Mouse (Mus musculus) intestine, postnatal 0 days (tissue): ENCODE data around the gene Rasal2. TPM values are rescaled to one million over a fixed set of nuclear protein-coding genes. Genes with fewer than 3 reads are reported as not detected.
"Not testable (repeated sequence)": the region's sequence is repeated elsewhere in the genome, so short reads cannot be mapped to it uniquely, and the experiment has no call there.

ENCODE experiments used
- ATAC-seq: fragments of 200-750 bp; cut with Nextera tagmentation; 2 replicates; pipeline ENCODE4 v1.8.0; 2017; ENCODE audit warnings: mild to moderate bottlenecking, moderate TSS enrichment, moderate library complexity
- H3K27ac ChIP-seq: fragments of 300-500 bp; sonication (generic); 2 replicates; pipeline ENCODE4 v1.5.1; 2014; ENCODE audit warnings: mild to moderate bottlenecking, low read depth, low read length, moderate library complexity
- H3K27me3 ChIP-seq: fragments of 300-500 bp; sonication (generic); replicated peaks from 2 replicates; pipeline ENCODE4 v1.6.1; 2014; ENCODE audit warnings: low read length, mixed read lengths; ENCODE audit not compliant: control insufficient read depth, insufficient read depth
- H3K36me3 ChIP-seq: fragments of 300-500 bp; sonication (generic); 2 replicates; pipeline ENCODE4 v1.6.1; 2014; ENCODE audit warnings: mild to moderate bottlenecking, moderate library complexity; ENCODE audit not compliant: control insufficient read depth, insufficient read depth
- H3K4me1 ChIP-seq: fragments of 300-500 bp; sonication (generic); replicated peaks from 2 replicates; pipeline ENCODE4 v1.6.1; 2014; ENCODE audit warnings: antibody characterized with exemption, low read length, mixed read lengths; ENCODE audit not compliant: control insufficient read depth, insufficient read depth
- H3K4me2 ChIP-seq: fragments of 300-500 bp; sonication (generic); replicated peaks from 2 replicates; pipeline ENCODE4 v1.6.1; 2014; ENCODE audit warnings: low read depth, mild to moderate bottlenecking, moderate library complexity
- H3K4me3 ChIP-seq: fragments of 300-500 bp; sonication (generic); 2 replicates; pipeline ENCODE4 v1.5.1; 2014; ENCODE audit warnings: low read depth, low read length
- H3K9ac ChIP-seq: fragments of 300-500 bp; sonication (generic); 2 replicates; pipeline ENCODE4 v1.6.1; 2014; ENCODE audit warnings: mild to moderate bottlenecking, low read depth, low read length
- H3K9me3 ChIP-seq: fragments of 300-500 bp; sonication (generic); 2 replicates; pipeline ENCODE4 v1.6.1; 2016; ENCODE audit warnings: mixed run types; ENCODE audit not compliant: control insufficient read depth
- CTCF ChIP-seq: sonication (generic); IDR thresholded peaks from 2 replicates; pipeline ENCODE4 v1.5.1; 2016; ENCODE audit warnings: low read depth, mild to moderate bottlenecking, control low read depth, antibody characterized with exemption, moderate library complexity
- WGBS: fragments of 180-500 bp; shearing (Covaris S2); extraction: QIAGEN DNeasy Blood & Tissue Kit; methylation state at CpG from one replicate; pipeline ENCODE4 v1.1.7; 2014; 5-methylcytosine and 5-hydroxymethylcytosine counted together
- polyA plus RNA-seq: library from polyadenylated mRNA; unstranded; fragments of >200 nt; fragmentation: Nextera tagmentation; extraction: Ambion mirVana; gene quantifications from 2 replicates; pipeline ENCODE4 v1.2.1, GENCODE M21; 2015

The Rasal2 gene
- polyA plus RNA-seq, 1 experiment from 2014 or later, result 5.3 TPM

GRCm38 (mm10) chr1:157246779-157247178, 165.6 kb downstream of the Rasal2 start:
- no peak for ATAC-seq
- TF ChIP-seq CTCF, result no peak
- WGBS, result 68% methylated on average over 1 of the region's 1 CpGs
- no peaks in the 10 kb centered on the region for H3K27me3 ChIP-seq
- no peaks in the 10 kb centered on the region for H3K9me3 ChIP-seq
- no peak overlapping the region for H3K27ac ChIP-seq
- no peak overlapping the region for H3K9ac ChIP-seq
- H3K36me3 ChIP-seq, result no peaks in the 10 kb centered on the region
- H3K4me1 ChIP-seq, result no peaks in the 10 kb centered on the region
- no peak overlapping the region for H3K4me2 ChIP-seq
- no peak overlapping the region for H3K4me3 ChIP-seq

- Histone ChIP-seq H3K4me3 (no peak overlapping the region), H3K27me3 (no peaks in the 10 kb centered on the region), H3K4me1 (no peaks in the 10 kb centered on the region), H3K36me3 (no peaks in the 10 kb centered on the region), H3K9ac (no peak overlapping the region), H3K4me2 (no peak overlapping the region), H3K27ac (no peak overlapping the region), H3K9me3 (no peaks in the 10 kb centered on the region)
- no peak for ATAC-seq
- TF ChIP-seq CTCF, result no peak
- 62% methylated on average over 5 of the region's 5 CpGs for WGBS
Measured at GRCm38 (mm10) chr1:157244453-157244790, 168.0 kb downstream of the Rasal2 start.

- H3K36me3 ChIP-seq, result no peaks in the 10 kb centered on the region
- no peak for TF ChIP-seq CTCF
- no peaks in the 10 kb centered on the region for H3K27me3 ChIP-seq
- no peaks in the 10 kb centered on the region for H3K9me3 ChIP-seq
- H3K9ac ChIP-seq, result no peak overlapping the region
- no peaks in the 10 kb centered on the region for H3K4me1 ChIP-seq
- 61% methylated on average over 7 of the region's 7 CpGs for WGBS
- H3K4me2 ChIP-seq, result no peak overlapping the region
- ATAC-seq, result no peak
- no peak overlapping the region for H3K4me3 ChIP-seq
- no peak overlapping the region for H3K27ac ChIP-seq
Measured at GRCm38 (mm10) chr1:157243576-157244452, 168.6 kb downstream of the Rasal2 start.

- no peak for ATAC-seq
- no peak overlapping the region for H3K9ac ChIP-seq
- H3K27me3 ChIP-seq, result no peaks in the 10 kb centered on the region
- H3K4me3 ChIP-seq, result no peak overlapping the region
- no peaks in the 10 kb centered on the region for H3K36me3 ChIP-seq
- no peak for TF ChIP-seq CTCF
- no peak overlapping the region for H3K4me2 ChIP-seq
- H3K27ac ChIP-seq, result no peak overlapping the region
- 95% methylated on average over 1 of the region's 1 CpGs for WGBS
- no peaks in the 10 kb centered on the region for H3K4me1 ChIP-seq
- H3K9me3 ChIP-seq, result no peaks in the 10 kb centered on the region
Measured at GRCm38 (mm10) chr1:157239687-157240086, 172.7 kb downstream of the Rasal2 start.

- H3K36me3 ChIP-seq, ATAC-seq, H3K27ac ChIP-seq, H3K4me2 ChIP-seq, H3K9me3 ChIP-seq, H3K9ac ChIP-seq, H3K4me1 ChIP-seq, H3K27me3 ChIP-seq, H3K4me3 ChIP-seq: not testable (repeated sequence)
- 95% methylated on average over 4 of the region's 4 CpGs for WGBS
Measured at GRCm38 (mm10) chr1:157236650-157237344, 175.6 kb downstream of the Rasal2 start.

- Histone ChIP-seq H3K36me3 (no peaks in the 10 kb centered on the region), H3K4me1 (no peaks in the 10 kb centered on the region), H3K9me3 (no peaks in the 10 kb centered on the region), H3K9ac (no peak overlapping the region), H3K4me2 (no peak overlapping the region), H3K27ac (no peak overlapping the region), H3K4me3 (no peak overlapping the region), H3K27me3 (no peaks in the 10 kb centered on the region)
- ATAC-seq, result no peak
- WGBS, result 85% methylated on average over 2 of the region's 2 CpGs
- no peak for TF ChIP-seq CTCF
Measured at GRCm38 (mm10) chr1:157233451-157233850, 178.9 kb downstream of the Rasal2 start.
